Mouse (Mus musculus) left cerebral cortex, postnatal 36 days (tissue): ENCODE results near the gene Pcsk2. TPM values are rescaled to one million over a fixed set of nuclear protein-coding genes. Genes with fewer than 3 reads are reported as not detected.

Source experiments
- DNase-seq, 2 experiments: peaks; one replicate each; pipeline ENCODE4 v3.0.0; 2021 to 2022; ENCODE audit warnings: low spot score in 2 of 2, mixed read lengths in 1 of 2
- intact Hi-C: fragments of 180-260 bp; cut with DNase I; formaldehyde crosslinking; loops from one replicate; pipeline ENCODE4 v1.15.1; 2025
- total RNA-seq, 2 experiments: library from RNA; stranded (reverse); gene quantifications; 2 replicates each; pipeline ENCODE4 v1.2.3; 2021

Pcsk2 gene
- total RNA-seq, 2 experiments from 2014 or later = 265 to 318 TPM

GRCm38 (mm10) chr2:143623916-143624315 is 78.0 kb downstream of the Pcsk2 start:
- intact Hi-C loops = no loop called here
- peak; percentile 35 to 48 for DNase-seq

- DNase-seq = peak in 1 of 2 experiments; percentile 27
- intact Hi-C loops = no loop called here
Measured at GRCm38 (mm10) chr2:143643305-143643704, 97.3 kb downstream of the Pcsk2 start.

- intact Hi-C loops = no loop called here
- DNase-seq = no peak
Measured at GRCm38 (mm10) chr2:143644374-143644773, 98.4 kb downstream of the Pcsk2 start.

DNA sequence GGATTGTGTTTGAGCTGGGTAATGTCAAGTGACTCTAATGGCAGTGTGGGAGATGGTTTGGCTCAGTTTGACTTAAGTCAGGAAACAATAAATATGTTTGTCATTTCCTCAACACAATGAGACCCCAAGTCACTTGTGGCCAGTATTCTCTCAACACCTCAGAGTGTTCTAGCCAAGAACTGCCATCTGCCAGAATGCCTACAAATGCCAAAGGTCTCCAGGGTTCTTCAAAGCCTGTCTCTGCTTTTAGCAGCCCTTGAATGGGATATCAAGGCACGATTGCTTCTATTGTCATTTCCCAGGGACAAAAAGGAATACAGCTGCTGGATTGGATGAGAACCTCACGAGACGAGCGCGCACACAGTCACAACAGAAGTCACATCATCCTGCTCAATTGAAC is 100.0 kb downstream of the Pcsk2 start:
- intact Hi-C loops = no loop called here
- no peak for DNase-seq

DNA sequence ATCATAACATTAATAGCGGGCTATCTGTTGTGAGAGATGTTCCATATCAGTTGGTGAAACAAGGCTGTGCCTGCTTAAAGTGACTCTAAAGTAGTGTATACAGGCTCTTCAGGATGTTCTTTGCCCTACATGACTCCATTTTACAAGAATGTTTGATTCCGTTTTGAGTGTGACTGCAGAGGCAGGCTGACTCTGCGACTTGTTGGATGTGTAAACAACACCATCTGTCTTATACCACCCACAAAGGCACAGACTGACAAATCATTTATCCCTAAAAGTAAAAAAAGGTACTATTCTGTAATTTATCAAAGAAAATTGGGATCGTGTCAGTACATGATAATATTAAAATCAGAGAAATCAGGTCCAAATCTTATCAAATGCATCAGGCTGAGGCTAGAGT is 108.7 kb downstream of the Pcsk2 start:
- no peak for DNase-seq
- intact Hi-C loops = no loop called here

GRCm38 (mm10) chr2:143656968-143657367 is 111.0 kb downstream of the Pcsk2 start:
- intact Hi-C loops = no loop called here
- no peak for DNase-seq

- DNase-seq = no peak
- intact Hi-C loops = no loop called here
Measured at GRCm38 (mm10) chr2:143666785-143667184, 120.8 kb downstream of the Pcsk2 start.

- peak in 1 of 2 experiments; percentile 18 for DNase-seq
- intact Hi-C loops = no loop called here
Measured at GRCm38 (mm10) chr2:143677869-143678268, 131.9 kb downstream of the Pcsk2 start.

DNA sequence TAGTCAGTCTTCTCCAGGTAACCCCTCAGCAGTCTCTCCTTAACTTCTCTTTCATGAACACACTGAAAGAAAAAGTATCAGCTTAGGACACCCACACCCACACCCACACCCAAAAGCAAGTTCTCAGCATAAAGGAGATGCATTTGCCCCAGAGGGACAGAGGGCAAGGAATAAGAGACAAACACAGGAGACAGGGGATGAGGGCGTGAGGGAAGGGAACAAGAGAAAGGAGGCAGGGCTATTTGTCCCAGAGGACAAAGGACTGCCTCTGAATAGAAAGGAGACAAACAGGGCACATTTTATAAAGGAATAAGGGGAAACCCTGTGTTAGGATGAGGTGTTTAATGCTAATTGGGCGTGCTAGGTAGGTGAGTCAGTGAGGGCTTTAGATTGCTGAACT is 133.6 kb downstream of the Pcsk2 start:
- DNase-seq = no peak

DNA sequence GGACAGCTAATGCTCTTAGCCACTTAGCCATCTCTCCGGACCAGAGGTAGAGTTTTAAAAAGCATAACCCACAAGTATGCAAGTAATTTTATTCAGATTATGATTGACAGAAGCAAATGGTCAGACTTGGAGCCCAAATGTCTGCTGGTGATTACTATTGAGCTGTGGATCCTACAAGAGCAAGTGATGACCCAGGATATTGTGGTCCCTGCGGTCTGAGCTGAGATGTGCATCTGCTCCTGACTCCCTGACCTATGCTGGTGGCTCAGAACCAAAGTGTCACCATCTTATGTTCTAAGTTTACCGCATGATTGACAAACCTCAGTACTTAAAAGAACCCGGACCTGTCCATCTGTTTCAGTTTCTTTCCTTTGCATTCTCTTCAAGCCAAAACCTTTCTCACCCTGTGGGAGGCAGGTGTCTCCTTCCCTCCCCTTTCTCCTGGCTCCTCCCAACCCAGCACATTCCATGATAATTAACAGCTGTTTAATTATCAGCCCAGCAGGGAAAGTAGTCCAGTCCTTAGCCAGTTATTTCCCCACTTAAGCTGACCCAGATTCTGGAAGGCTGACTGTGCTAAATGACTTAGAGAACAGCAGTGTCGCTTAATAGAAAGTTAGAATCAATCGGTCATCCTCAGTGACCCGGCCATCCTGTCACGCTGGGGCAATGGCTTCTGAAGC is 136.1 kb downstream of the Pcsk2 start:
- no peak for DNase-seq
- intact Hi-C loops = no loop called here

More for the DNA sequence above, 133.6 kb downstream of the Pcsk2 start:
- intact Hi-C loops = no loop called here

DNA sequence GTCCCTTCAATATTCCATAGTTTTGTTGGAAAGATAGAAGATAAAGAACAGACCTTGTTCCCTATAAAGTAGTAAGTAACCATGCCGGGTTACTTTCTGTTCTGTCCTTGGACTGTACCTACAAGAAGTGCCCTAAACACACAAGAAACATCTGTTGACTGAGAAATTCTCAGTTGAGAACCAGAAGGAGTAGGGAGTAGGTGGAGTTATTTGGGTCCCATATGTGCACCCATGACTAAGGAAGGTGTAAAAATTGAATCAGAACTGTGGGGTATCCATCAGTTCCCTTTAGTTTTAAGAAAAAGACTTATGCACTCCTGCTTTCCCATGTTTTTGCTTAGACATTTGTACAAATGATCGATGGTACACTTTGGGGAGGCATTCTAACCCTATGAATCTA is 137.6 kb downstream of the Pcsk2 start:
- intact Hi-C loops = no loop called here
- DNase-seq = no peak

DNA sequence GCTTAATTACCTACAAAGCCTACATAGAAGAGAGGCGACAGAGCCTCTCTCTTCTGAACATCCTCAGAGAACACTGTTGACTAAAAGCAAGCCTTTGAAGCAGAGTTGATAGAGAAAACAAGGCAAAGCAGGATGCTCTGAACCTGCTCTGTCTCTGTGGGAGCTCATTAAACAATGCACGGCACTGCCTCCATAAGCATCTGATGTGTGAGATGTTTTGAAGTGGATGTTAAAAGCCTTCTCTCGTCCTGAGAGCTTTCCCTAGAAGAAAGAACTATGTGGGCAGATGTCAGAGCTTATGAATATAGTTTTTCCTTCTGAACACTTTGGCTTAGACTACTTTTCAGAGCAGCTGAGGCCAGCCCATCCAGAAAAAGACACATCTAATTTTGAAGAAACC is 145.3 kb downstream of the Pcsk2 start:
- intact Hi-C loops = no loop called here

GRCm38 (mm10) chr2:143696026-143696557 is 150.1 kb downstream of the Pcsk2 start:
- intact Hi-C loops = no loop called here

More for the DNA sequence above, 145.3 kb downstream of the Pcsk2 start:
- DNase-seq = no peak

DNA sequence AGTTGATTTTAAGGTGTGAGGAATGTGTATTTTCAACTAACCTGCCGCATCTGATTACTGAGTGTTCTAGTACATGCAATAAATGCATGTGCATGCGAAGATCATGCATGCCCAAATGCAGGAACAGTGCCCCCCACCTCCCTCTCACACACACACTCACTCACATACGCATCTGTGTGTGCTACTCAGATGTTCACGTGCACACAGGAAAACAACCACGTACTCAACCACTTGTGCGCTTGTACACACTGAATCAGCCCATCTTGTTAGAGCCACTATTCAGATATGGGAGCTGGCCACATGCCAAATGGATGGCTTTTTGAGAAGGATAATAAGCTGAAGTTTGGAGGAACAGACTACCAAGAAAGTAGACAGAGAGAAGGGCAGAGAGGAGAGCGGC is 150.7 kb downstream of the Pcsk2 start:
- intact Hi-C loops = no loop called here
- no peak for DNase-seq

More at GRCm38 (mm10) chr2:143696026-143696557, 150.1 kb downstream of the Pcsk2 start:
- DNase-seq = peak in 1 of 2 experiments; percentile 36

DNA sequence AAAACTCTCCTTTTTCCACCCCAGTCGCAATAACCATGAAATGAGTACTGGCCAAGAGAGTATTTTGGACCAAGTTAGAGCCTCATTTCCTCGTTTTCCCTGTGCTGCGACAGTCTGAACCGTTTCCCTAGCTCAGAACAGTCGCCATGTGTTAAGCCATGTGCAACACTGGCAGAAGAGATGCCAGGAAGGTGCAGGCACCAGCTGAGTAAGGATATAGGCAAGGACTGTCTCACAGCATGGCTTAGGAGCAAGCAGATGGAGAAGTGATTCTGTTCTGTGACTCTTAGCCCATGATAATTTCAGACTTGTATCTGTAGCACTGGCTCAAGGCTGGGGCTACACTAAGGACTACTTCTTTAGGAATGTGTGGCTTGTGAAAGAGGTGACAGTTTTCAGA is 155.2 kb downstream of the Pcsk2 start:
- peak in 1 of 2 experiments; percentile 48 for DNase-seq
- intact Hi-C loops = no loop called here

- intact Hi-C loops = no loop called here
Measured at GRCm38 (mm10) chr2:143702931-143703344, 157.0 kb downstream of the Pcsk2 start.

DNA sequence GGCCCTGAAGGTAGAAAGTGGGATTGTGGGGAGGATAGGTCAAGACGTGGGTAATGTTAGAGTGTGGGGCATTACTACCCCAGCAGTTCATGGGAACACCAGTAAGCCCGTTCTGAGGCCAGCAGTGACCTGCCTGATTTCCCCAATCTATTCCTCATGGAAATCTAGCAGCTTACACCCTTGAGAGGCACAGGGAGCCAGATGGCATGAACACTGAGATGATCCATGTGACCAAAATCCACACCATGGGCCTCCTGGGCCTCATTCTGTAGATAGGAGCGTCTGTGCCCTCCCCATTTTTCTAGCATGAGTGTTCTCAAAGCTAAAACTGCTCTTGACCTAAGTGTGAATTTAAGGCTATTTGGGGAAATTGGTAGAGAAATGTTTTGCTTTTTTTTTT is 162.2 kb downstream of the Pcsk2 start:
- DNase-seq = no peak
- intact Hi-C loops = no loop called here

More at GRCm38 (mm10) chr2:143702931-143703344, 157.0 kb downstream of the Pcsk2 start:
- no peak for DNase-seq

- no peak for DNase-seq
- intact Hi-C loops = no loop called here
Measured at GRCm38 (mm10) chr2:143709249-143709648, 163.3 kb downstream of the Pcsk2 start.

- intact Hi-C loops = loop anchor here (5.0 kb wide), 1 partner anchor 163 kb away; the partner anchor contains the start of gene Pcsk2
- DNase-seq = no peak
Measured at GRCm38 (mm10) chr2:143709979-143710378, 164.0 kb downstream of the Pcsk2 start.

DNA sequence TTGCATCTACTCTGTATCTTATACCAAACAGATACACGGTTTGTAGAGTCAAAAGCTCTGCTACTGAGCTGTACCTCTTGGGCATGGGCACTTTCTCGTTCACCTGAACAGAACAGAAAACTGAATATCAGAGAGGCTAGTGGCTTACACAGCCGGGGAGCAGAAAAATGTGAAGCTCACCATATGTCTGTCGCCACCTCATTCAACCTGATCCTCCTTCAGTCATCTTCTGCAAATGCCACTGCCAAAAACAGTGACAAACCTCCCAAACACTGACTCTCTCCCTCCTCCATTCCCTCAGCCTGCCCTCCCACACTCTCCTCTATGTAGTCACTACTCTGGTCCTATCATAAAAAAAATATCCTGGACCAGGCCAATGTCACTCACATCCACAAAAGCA is 165.9 kb downstream of the Pcsk2 start:
- intact Hi-C loops = loop anchor here (5.0 kb wide), 1 partner anchor 165 kb away; the partner anchor contains the start of gene Pcsk2
- DNase-seq = peak; percentile 38 to 47

DNA sequence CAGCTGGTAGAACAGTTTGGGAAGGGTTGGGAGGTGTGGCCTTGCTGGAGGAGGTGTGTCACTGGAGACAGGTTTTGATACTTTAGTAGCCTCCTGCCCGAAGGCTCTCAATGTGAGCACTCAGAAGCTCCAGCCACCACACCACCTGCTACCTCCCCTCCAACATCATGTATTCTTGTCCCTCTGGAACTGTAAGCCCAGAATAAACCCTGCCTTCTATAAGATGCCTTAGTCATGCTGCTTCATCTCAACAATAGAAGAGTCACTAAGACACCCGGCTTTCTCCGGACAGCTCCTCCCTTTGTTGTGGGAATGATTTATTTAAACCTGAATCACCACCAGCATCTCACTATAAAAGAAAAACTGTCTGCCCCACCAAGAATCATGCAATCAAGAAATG is 166.9 kb downstream of the Pcsk2 start:
- no peak for DNase-seq
- intact Hi-C loops = loop anchor here (5.0 kb wide), 1 partner anchor 166 kb away; the partner anchor contains the start of gene Pcsk2
